Mouse (Mus musculus) brain, embryonic 14.5 days (tissue): ENCODE data around the gene Nrp2.

Experiments
- CTCF ChIP-seq: fragments of 200-500 bp; IDR thresholded peaks from 2 replicates; pipeline ENCODE4 v1.5.1; 2012; ENCODE audit warnings: inconsistent platforms, mild to moderate bottlenecking, moderate library complexity, borderline replicate concordance; ENCODE audit not compliant: insufficient read depth, insufficient read length; ENCODE audit errors: extremely low read depth
- POLR2A ChIP-seq: fragments of 200-500 bp; IDR thresholded peaks from 2 replicates; pipeline ENCODE4 v1.6.1; 2012; ENCODE audit warnings: mild to moderate bottlenecking, inconsistent platforms, borderline replicate concordance; ENCODE audit not compliant: poor library complexity, insufficient read depth, insufficient read length, severe bottlenecking; ENCODE audit errors: extremely low read depth

DNA sequence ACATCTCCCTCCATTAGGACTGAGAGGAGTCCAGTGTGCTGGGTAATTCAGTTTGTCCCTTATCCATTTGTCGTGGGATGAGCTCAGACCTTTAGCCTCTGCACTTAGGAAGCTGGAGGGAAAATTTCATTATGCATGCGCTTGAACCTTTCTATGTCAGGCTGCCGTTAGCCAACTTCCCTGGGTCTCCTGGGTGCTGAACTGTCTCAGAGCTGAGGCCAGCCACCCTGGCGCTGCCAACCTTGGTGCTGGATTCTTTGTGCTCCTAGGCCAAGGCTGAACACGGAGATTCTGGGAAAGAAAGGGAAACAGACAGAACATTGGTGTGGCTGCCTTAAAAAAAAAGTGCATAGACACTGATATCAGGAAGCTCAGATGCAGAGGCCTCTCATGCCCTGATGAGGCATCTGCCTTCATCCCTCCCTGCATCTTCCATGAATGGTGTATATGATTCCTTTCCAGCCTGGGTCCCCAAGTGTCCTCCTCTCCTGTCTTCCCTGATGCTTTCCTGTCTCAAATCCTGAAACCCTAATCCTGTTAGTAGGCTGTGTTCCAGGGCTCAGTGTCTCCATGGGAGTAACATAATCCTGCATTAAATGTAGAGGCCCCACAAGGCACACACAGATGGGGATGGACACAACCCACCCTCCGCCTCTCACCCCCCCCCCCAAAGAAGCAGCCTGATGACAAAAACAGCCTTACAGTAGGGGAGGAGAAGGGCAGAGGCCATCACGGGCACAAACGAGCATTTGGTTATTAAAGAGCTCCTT is 51.2 kb downstream of the Nrp2 start:
- TF ChIP-seq CTCF (no peak), POLR2A (no peak)
